Mouse (Mus musculus) ES-CJ7 (cell line): ENCODE measurements around the gene Edc3.
"Not testable (repeated sequence)": the region's sequence is repeated elsewhere in the genome, so short reads cannot be mapped to it uniquely, and the experiment has no call there.

Experiments used
- DNase-seq: peaks from one replicate; pipeline ENCODE4 v3.0.0; 2011; ENCODE audit warnings: low read depth, low spot score

The Edc3 gene

GRCm38 (mm10) chr9:57698466-57699150, 9.7 kb upstream of the Edc3 start:
- DNase-seq = no peak

DNA sequence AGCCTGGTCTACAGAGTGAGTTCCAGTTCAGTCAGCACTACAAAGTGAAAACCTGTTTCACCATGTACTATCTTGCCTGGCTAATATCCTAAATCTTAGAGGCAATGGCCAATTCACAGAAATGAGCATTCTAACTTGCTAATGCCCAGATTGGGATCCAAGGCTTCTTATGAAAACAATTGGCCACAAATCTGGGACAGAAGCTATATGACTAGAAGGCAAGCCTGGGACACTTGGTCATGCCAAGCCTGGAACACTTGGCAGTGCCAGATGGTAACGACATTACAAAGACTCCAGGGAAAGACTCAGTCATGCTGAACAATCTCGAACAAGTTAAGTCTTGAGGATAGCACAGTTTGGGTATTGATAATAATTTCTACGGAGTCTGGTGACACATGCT, 1.8 kb upstream of the Edc3 start:
- no peak for DNase-seq

GRCm38 (mm10) chr9:57708720-57709274, 457 bp downstream of the Edc3 start:
- DNase-seq = peak; percentile 32

DNA sequence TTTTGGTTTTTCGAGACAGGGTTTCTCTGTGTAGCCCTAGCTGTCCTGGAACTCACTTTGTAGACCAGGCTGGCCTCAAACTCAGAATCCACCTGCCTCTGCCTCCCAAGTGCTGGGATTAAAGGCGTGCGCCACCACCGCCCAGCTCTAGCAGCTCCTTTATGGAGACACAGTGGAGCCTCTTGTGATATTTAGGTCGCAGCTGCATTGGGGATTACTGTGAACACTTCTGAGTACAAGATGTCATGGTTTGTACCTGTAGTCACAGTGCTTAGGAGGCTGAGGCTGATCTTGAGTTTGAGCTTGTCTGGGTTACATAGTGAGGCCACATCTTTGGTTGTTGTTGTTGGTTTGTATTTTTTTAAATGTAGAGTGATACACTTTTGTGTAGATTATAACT, 1.9 kb downstream of the Edc3 start:
- DNase-seq = not testable (repeated sequence)

DNA sequence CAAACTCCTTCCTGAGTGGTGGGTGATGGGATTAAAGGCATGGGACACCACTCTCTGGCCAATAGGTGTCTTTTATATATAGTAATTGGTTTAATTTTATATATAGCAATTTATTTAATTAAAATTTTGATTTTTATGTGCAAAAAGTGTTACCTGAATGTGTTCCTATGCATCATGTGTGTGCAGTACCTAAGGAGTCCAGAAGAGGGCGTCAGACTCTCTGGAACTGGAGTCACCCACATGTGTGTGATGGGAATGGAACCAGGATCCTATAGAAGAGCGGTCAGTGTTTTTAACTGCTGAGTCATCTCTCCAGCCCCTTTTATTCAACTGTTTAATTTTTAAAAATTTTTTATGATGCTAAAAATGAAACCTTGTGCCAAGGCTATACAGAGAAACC, 3.9 kb downstream of the Edc3 start:
- peak; percentile 58 for DNase-seq

DNA sequence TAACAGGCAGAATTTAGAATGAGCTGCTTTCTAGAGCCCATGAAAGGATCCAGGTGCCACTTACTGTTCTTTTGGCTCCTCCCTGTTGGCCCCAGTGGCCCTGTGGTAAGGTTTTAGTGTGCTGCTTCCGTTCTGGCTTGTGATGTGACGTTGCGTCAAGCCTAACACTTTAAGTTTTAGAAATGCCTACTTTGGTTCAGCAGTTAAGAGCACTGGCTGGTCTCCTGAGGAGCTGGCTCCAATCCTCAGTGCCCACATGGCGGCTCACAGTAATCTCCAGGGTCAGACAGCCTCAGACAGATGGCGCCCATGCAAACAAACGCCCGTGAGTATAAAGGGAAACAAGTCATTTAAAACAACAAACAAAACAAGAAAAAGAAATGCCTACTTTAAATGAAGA, 10.1 kb downstream of the Edc3 start:
- DNase-seq = no peak

GRCm38 (mm10) chr9:57720736-57721135, 12.4 kb downstream of the Edc3 start:
- DNase-seq = no peak

DNA sequence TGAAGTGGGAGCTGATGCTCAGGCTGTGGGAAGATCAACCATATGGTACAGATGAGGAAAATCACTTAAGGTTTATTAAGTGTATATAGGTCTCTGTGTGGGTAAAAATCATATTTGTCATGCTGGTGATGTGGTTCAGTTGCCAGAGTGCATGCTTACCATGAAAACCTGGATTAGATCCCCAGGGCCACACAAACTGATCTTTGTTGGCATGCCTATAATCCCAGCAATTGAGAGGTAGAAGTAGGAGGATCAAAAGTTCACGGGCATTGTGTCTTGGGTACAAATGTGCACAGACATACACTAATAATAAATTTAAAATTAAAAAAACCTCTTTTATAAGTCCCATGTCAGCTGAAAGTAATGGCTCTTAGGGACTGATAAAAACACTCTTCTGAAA, 14.0 kb downstream of the Edc3 start:
- DNase-seq = no peak

GRCm38 (mm10) chr9:57723315-57723715, 15.0 kb downstream of the Edc3 start:
- DNase-seq = no peak

DNA sequence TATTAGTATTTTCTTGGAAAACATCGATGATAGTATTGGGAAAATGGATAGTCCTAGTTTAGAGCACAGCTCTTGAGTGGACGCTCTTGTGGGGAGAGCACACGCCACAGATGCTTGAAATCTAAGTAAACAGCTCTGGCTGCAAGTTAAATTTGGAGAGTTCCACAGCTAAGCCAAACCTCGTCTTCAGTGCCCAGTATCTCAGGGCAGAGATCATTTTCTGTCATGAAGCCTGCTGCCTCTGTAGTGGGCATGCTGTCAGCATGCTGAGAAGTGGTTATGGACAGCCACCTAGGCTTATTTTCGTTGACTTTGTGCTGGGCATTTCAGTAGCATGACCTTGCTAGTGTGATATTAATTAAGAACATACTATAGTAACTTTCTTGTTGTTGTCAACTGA, 15.5 kb downstream of the Edc3 start:
- no peak for DNase-seq

- no peak for DNase-seq
Observed at GRCm38 (mm10) chr9:57724701-57725100, 16.4 kb downstream of the Edc3 start.

GRCm38 (mm10) chr9:57728312-57728711, 20.0 kb downstream of the Edc3 start:
- peak; percentile 52 for DNase-seq

DNA sequence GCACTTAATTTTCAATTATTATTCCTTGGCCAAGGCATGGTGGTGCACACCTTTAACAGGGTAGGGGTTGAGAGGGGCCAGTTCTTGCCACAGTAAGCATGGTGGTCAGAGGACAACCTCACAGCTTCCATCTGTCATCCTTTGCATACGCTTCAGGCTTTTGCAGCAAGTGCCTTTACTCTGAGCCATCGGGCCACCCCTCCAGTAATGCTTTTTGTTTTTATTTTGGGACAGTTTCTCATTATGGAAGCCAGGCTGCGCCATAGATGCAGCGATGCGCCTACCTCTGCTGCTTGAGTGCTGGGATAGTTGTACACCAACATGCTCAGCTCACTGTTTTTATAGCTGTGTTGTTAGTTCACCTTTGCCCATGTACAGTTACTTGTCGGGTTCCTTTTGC, 25.3 kb downstream of the Edc3 start:
- no peak for DNase-seq

DNA sequence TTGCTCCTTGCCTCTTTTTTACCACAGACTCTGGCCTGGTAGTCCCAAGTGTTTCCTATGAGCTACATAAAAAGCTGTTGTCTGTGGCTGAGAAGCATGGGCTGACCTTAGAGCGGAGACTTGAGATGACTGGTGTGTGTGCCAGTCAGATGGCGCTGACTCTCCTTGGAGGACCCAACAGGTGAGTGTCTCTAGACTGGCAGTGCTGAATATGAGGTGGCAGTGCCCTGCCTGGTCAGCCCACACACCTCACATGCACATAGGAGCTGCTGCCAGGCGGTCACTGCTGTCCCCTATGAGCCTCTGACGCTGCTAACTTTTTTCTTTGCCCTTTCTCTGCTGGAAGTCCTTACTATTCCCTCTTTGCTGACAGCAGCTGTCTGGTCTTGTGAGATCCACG, 31.5 kb downstream of the Edc3 start:
- DNase-seq = no peak

- peak; percentile 74 for DNase-seq
Observed at GRCm38 (mm10) chr9:57744462-57745091, 36.2 kb downstream of the Edc3 start.

GRCm38 (mm10) chr9:57747067-57747466, 38.7 kb downstream of the Edc3 start:
- DNase-seq = no peak

DNA sequence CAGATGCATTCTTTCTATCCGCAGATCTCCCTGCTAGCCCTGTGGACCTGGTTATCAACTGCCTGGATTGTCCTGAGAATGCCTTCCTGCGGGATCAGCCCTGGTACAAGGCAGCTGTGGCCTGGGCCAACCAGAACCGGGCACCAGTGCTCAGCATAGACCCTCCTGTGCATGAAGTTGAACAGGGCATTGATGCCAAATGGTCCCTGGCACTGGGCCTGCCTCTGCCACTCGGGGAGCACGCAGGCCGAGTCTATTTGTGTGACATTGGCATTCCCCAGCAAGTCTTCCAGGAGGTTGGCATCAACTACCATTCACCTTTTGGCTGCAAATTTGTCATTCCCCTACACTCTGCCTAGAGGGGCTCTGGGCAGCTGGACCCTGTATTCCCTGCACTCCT, 39.8 kb downstream of the Edc3 start:
- DNase-seq = no peak

- DNase-seq = no peak
Observed at GRCm38 (mm10) chr9:57748831-57749230, 40.5 kb downstream of the Edc3 start.

DNA sequence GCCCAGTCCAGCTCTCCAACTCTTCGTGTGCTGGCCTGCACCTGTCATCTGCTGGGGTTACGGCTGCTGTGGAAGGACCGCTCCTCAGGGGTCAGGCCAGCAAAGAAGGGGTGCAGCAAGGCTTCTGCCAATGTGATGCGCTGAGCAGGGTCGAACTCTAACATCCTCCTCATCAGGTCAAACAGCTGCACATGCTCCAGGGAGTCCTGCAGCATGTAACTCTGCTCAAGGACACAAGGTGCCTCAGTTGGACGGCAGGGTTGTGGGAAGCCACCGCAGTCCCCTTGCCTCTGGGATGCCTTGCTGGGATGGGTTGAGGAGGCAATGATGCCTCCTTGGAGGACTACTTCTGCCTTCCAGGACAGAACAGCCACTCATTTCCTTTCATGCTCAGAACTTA, 42.6 kb downstream of the Edc3 start:
- DNase-seq = no peak

- no peak for DNase-seq
Observed at GRCm38 (mm10) chr9:57757578-57757977, 49.2 kb downstream of the Edc3 start.

GRCm38 (mm10) chr9:57758528-57758927, 50.2 kb downstream of the Edc3 start:
- peak; percentile 80 for DNase-seq

- peak; percentile 86 for DNase-seq
Observed at GRCm38 (mm10) chr9:57759289-57759688, 50.9 kb downstream of the Edc3 start.

DNA sequence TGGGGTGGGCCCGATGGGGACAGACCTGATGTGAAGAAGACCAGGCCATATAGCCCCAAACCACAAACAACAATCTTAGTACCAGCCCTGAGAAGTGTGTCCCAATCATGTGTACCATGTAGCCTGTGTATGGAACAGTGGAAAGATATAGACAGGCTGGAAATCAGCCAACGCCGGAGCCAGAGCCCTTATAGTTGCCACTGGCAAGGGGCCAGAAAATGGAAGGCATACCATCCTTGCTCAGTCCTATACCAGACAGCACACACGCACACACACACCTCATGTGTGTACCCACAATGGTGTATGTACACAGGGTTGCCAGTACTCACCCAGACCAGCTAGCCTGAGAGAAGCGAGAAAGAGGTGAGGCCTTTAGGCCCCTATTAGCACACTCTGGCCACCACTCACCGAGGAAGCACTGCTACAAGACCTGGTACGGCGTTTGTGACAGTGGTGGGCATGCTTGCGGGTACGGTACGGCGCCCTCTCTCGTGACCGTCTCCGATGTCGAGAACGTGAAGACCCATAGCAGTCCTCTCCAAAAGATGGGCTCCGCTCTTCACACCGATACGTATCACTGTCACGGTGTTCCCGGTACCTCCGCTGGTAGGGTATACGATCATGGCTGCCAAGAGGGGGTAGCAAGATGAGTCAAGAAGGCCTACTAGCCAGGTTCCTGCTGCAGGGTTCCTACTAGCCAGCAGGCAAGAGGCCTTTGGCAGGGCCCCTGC, 52.2 kb downstream of the Edc3 start:
- no peak for DNase-seq
